Mouse (Mus musculus) MEL (cell line): ENCODE measurements around the gene Myl6.

Experiments used
- CTCF ChIP-seq, 3 experiments: IDR thresholded peaks in 2 of 3; conservative IDR thresholded peaks in 1 of 3; 2 replicates each; pipeline ENCODE4 v1.5.1; 2011 to 2012; ENCODE audit warnings: low read length in 3 of 3, low read depth in 2 of 3, mild to moderate bottlenecking in 2 of 3, improper control_type of control experiment in 1 of 3, inconsistent platforms in 1 of 3, mixed read lengths in 1 of 3, moderate library complexity in 1 of 3; ENCODE audit not compliant: control insufficient read depth in 1 of 3, insufficient read depth in 1 of 3, poor library complexity in 1 of 3, severe bottlenecking in 1 of 3
- MAX ChIP-seq: IDR thresholded peaks from 2 replicates; pipeline ENCODE4 v1.6.1; 2011; ENCODE audit warnings: low read length, improper control_type of control experiment

GRCm38 (mm10) chr10:128458719-128459408 lies 35.1 kb downstream of the Myl6 start, which contains the start of gene Smarcc2:
- peak in 2 of 3 experiments; percentile 62 to 98; a peak in 5 of 6 replicates for TF ChIP-seq CTCF (IDR thresholded peaks at IDR 0.05 in 2 of 3, conservative IDR thresholded peaks at IDR 0.05 in 1 of 3; ENCODE audit: control insufficient read depth in 1 of 3, insufficient read depth in 1 of 3, low read depth in 2 of 3, low read length in 3 of 3, poor library complexity in 1 of 3, severe bottlenecking in 1 of 3)
- TF ChIP-seq MAX, result no peak; the same call in 1 of the 2 replicates
